Mouse (Mus musculus): ENCODE results near the gene Atoh8. TPM values are rescaled to one million over a fixed set of nuclear protein-coding genes. Genes with fewer than 3 reads are reported as not detected.

Gene Atoh8
- total and polyA plus RNA-seq, 2 experiments from 2014 or later: 4.5 to 7.1 TPM

- peak; percentile 99 for TF ChIP-seq EP300 (IDR thresholded peaks at IDR 0.05; ENCODE audit: low read depth)
- peak; percentile 42 for TF ChIP-seq CTCF (IDR thresholded peaks at IDR 0.05; ENCODE audit: low read depth)
- Histone ChIP-seq H3K27me3 (ENCODE audit: control insufficient read depth, insufficient read depth, low read length) (no peaks in the 10 kb centered on the region), H3K36me3 (replicated peaks; ENCODE audit: control insufficient read depth, insufficient read depth, low read length) (no peaks in the 10 kb centered on the region), H3K9me3 (replicated peaks; ENCODE audit: control insufficient read depth, low read length) (no peaks in the 10 kb centered on the region), H3K9ac (replicated peaks; ENCODE audit: low read depth, low read length) (no peak overlapping the region), H3K4me3 (ENCODE audit: low read depth, low read length) (0 out of 2 replicates have a peak overlapping the region, but pooled peaks have one; percentile 8), H3K27ac (ENCODE audit: low read depth) (peak overlapping the region; percentile 88), H3K4me1 (ENCODE audit: control insufficient read depth, insufficient read depth) (peaks cover 63% of the 10 kb centered on the region), H3K4me2 (ENCODE audit: low read depth, low read length) (peak overlapping the region; percentile 47)
- DNase-seq (ENCODE audit: low spot score) (peak; percentile 97), ATAC-seq (ENCODE audit: insufficient read depth, low read depth) (peak; percentile 93)
- WGBS: under 1% methylated on average over 27 of the region's 33 CpGs
Observed at GRCm38 (mm10) chr6:72216681-72217414, 18.5 kb downstream of the Atoh8 start.

GRCm38 (mm10) chr6:72215582-72215981, 19.8 kb downstream of the Atoh8 start:
- Histone ChIP-seq H3K4me2 (ENCODE audit: low read depth, low read length) (no peak overlapping the region), H3K4me3 (ENCODE audit: low read depth, low read length) (no peak overlapping the region), H3K9ac (replicated peaks; ENCODE audit: low read depth, low read length) (no peak overlapping the region), H3K36me3 (replicated peaks; ENCODE audit: control insufficient read depth, insufficient read depth, low read length) (no peaks in the 10 kb centered on the region), H3K27me3 (ENCODE audit: control insufficient read depth, insufficient read depth, low read length) (no peaks in the 10 kb centered on the region), H3K9me3 (replicated peaks; ENCODE audit: control insufficient read depth, low read length) (no peaks in the 10 kb centered on the region), H3K27ac (ENCODE audit: low read depth) (peak overlapping the region; percentile 88), H3K4me1 (ENCODE audit: control insufficient read depth, insufficient read depth) (peaks cover 60% of the 10 kb centered on the region)
- TF ChIP-seq EP300 (IDR thresholded peaks at IDR 0.05; ENCODE audit: low read depth) (no peak), CTCF (IDR thresholded peaks at IDR 0.05; ENCODE audit: low read depth) (no peak)
- DNase-seq (ENCODE audit: low spot score) (peak; percentile 63), ATAC-seq (ENCODE audit: insufficient read depth, low read depth) (peak; percentile 20)
- 31% methylated on average over 6 of the region's 6 CpGs for WGBS

- Histone ChIP-seq H3K27ac (ENCODE audit: low read depth) (no peak overlapping the region; the same call in 1 of the 2 replicates), H3K36me3 (replicated peaks; ENCODE audit: control insufficient read depth, insufficient read depth, low read length) (peaks cover 5% of the 10 kb centered on the region; the same call in 1 of the 2 replicates), H3K27me3 (ENCODE audit: control insufficient read depth, insufficient read depth, low read length) (no peaks in the 10 kb centered on the region), H3K9me3 (replicated peaks; ENCODE audit: control insufficient read depth, low read length) (no peaks in the 10 kb centered on the region), H3K9ac (replicated peaks; ENCODE audit: low read depth, low read length) (no peak overlapping the region), H3K4me2 (ENCODE audit: low read depth, low read length) (no peak overlapping the region), H3K4me3 (ENCODE audit: low read depth, low read length) (no peak overlapping the region), H3K4me1 (ENCODE audit: control insufficient read depth, insufficient read depth) (peaks cover 37% of the 10 kb centered on the region)
- 59% methylated on average over 4 of the region's 4 CpGs for WGBS
- DNase-seq (ENCODE audit: low spot score) (no peak), ATAC-seq (ENCODE audit: insufficient read depth, low read depth) (no peak)
- TF ChIP-seq CTCF (IDR thresholded peaks at IDR 0.05; ENCODE audit: low read depth): no peak
- no peak for TF ChIP-seq EP300 (IDR thresholded peaks at IDR 0.05; ENCODE audit: low read depth)
Observed at GRCm38 (mm10) chr6:72211360-72211759, 24.0 kb downstream of the Atoh8 start.

- DNase-seq (ENCODE audit: low spot score): no peak
- TF ChIP-seq CTCF (IDR thresholded peaks at IDR 0.05; ENCODE audit: low read depth): no peak
- TF ChIP-seq EP300 (IDR thresholded peaks at IDR 0.05; ENCODE audit: low read depth): no peak
- H3K36me3 ChIP-seq (replicated peaks; ENCODE audit: control insufficient read depth, insufficient read depth, low read length): peaks cover 10% of the 10 kb centered on the region
- H3K9ac ChIP-seq (replicated peaks; ENCODE audit: low read depth, low read length): no peak overlapping the region
- H3K4me1 ChIP-seq (ENCODE audit: control insufficient read depth, insufficient read depth): peaks cover 32% of the 10 kb centered on the region
- no peaks in the 10 kb centered on the region for H3K9me3 ChIP-seq (replicated peaks; ENCODE audit: control insufficient read depth, low read length)
- no peak overlapping the region for H3K4me3 ChIP-seq (ENCODE audit: low read depth, low read length)
- 73% methylated on average over 7 of the region's 7 CpGs for WGBS
- ATAC-seq (ENCODE audit: insufficient read depth, low read depth): no peak
- H3K4me2 ChIP-seq (ENCODE audit: low read depth, low read length): no peak overlapping the region
- peak overlapping the region; percentile 13; the same call in 1 of the 2 replicates for H3K27ac ChIP-seq (ENCODE audit: low read depth)
- H3K27me3 ChIP-seq (ENCODE audit: control insufficient read depth, insufficient read depth, low read length): no peaks in the 10 kb centered on the region
Observed at GRCm38 (mm10) chr6:72210823-72211222, 24.6 kb downstream of the Atoh8 start.

GRCm38 (mm10) chr6:72209738-72210137, 25.6 kb downstream of the Atoh8 start:
- 85% methylated on average over 7 of the region's 7 CpGs for WGBS
- no peaks in the 10 kb centered on the region for H3K27me3 ChIP-seq (ENCODE audit: control insufficient read depth, insufficient read depth, low read length)
- H3K4me1 ChIP-seq (ENCODE audit: control insufficient read depth, insufficient read depth): peaks cover 21% of the 10 kb centered on the region
- H3K9me3 ChIP-seq (replicated peaks; ENCODE audit: control insufficient read depth, low read length): no peaks in the 10 kb centered on the region
- H3K36me3 ChIP-seq (replicated peaks; ENCODE audit: control insufficient read depth, insufficient read depth, low read length): peaks cover 19% of the 10 kb centered on the region
- no peak for ATAC-seq (ENCODE audit: insufficient read depth, low read depth)
- H3K4me2 ChIP-seq (ENCODE audit: low read depth, low read length): no peak overlapping the region
- no peak overlapping the region for H3K9ac ChIP-seq (replicated peaks; ENCODE audit: low read depth, low read length)
- TF ChIP-seq CTCF (IDR thresholded peaks at IDR 0.05; ENCODE audit: low read depth) (no peak), EP300 (IDR thresholded peaks at IDR 0.05; ENCODE audit: low read depth) (no peak)
- DNase-seq (ENCODE audit: low spot score): no peak
- no peak overlapping the region for H3K27ac ChIP-seq (ENCODE audit: low read depth)
- H3K4me3 ChIP-seq (ENCODE audit: low read depth, low read length): no peak overlapping the region
